Mouse (Mus musculus) embryonic facial prominence, embryonic 12.5 days (tissue): ENCODE data around the gene Ntn4. TPM values are rescaled to one million over a fixed set of nuclear protein-coding genes. Genes with fewer than 3 reads are reported as not detected.

Experiments
- ATAC-seq: fragments of 200-750 bp; cut with Nextera tagmentation; 2 replicates; pipeline ENCODE4 v1.8.0; 2017; ENCODE audit not compliant: insufficient number of reproducible peaks, insufficient read depth, low FRiP score, low TSS enrichment
- H3K27ac ChIP-seq: fragments of 300-500 bp; sonication (generic); 2 replicates; pipeline ENCODE4 v1.5.1; 2016; ENCODE audit warnings: mild to moderate bottlenecking
- H3K27me3 ChIP-seq: fragments of 300-500 bp; sonication (generic); 2 replicates; pipeline ENCODE4 v1.6.1; 2016; ENCODE audit warnings: mild to moderate bottlenecking, moderate library complexity
- H3K36me3 ChIP-seq: fragments of 300-500 bp; sonication (generic); 2 replicates; pipeline ENCODE4 v1.6.1; 2016; ENCODE audit warnings: mild to moderate bottlenecking
- H3K4me1 ChIP-seq: fragments of 300-500 bp; sonication (generic); 2 replicates; pipeline ENCODE4 v1.6.1; 2016
- H3K4me2 ChIP-seq: fragments of 300-500 bp; sonication (generic); replicated peaks from 2 replicates; pipeline ENCODE4 v1.6.1; 2016; ENCODE audit warnings: mild to moderate bottlenecking, moderate library complexity
- H3K4me3 ChIP-seq: fragments of 300-500 bp; sonication (generic); 2 replicates; pipeline ENCODE4 v1.5.1; 2016; ENCODE audit warnings: mild to moderate bottlenecking
- H3K9ac ChIP-seq: fragments of 300-500 bp; sonication (generic); 2 replicates; pipeline ENCODE4 v1.6.1; 2016; ENCODE audit warnings: mild to moderate bottlenecking, moderate library complexity
- H3K9me3 ChIP-seq: fragments of 300-500 bp; sonication (generic); 2 replicates; pipeline ENCODE4 v1.6.1; 2016; ENCODE audit warnings: mild to moderate bottlenecking, moderate library complexity
- WGBS: fragments of 180-500 bp; shearing (Covaris S2); methylation state at CpG from one replicate; pipeline ENCODE4 v1.1.7; 2016; 5-methylcytosine and 5-hydroxymethylcytosine counted together
- polyA plus RNA-seq: library from polyadenylated mRNA; unstranded; fragments of >200 nt; fragmentation: Nextera tagmentation; extraction: Ambion mirVana; gene quantifications from 2 replicates; pipeline ENCODE4 v1.2.1, GENCODE M21; 2016

Ntn4 gene
- polyA plus RNA-seq, 1 experiment from 2014 or later = 1.5 TPM

- no peak overlapping the region for H3K9ac ChIP-seq
- no peaks in the 10 kb centered on the region for H3K36me3 ChIP-seq
- no peak overlapping the region for H3K4me3 ChIP-seq
- H3K27me3 ChIP-seq = no peaks in the 10 kb centered on the region
- no peaks in the 10 kb centered on the region for H3K4me1 ChIP-seq
- no peaks in the 10 kb centered on the region for H3K9me3 ChIP-seq
- no peak for ATAC-seq
- H3K4me2 ChIP-seq = no peak overlapping the region
- 54% methylated on average over 8 of the region's 8 CpGs for WGBS
- no peak overlapping the region for H3K27ac ChIP-seq
Observed at GRCm38 (mm10) chr10:93614850-93615249, 25.6 kb upstream of the Ntn4 start.

GRCm38 (mm10) chr10:93620438-93621179 is 19.9 kb upstream of the Ntn4 start:
- Histone ChIP-seq H3K4me2 (no peak overlapping the region), H3K4me3 (no peak overlapping the region), H3K4me1 (no peaks in the 10 kb centered on the region; the same call in 1 of the 2 replicates), H3K27ac (no peak overlapping the region), H3K36me3 (no peaks in the 10 kb centered on the region), H3K9me3 (no peaks in the 10 kb centered on the region), H3K9ac (no peak overlapping the region), H3K27me3 (no peaks in the 10 kb centered on the region)
- 75% methylated on average over 7 of the region's 7 CpGs for WGBS
- ATAC-seq = no peak

- Histone ChIP-seq H3K36me3 (no peaks in the 10 kb centered on the region), H3K4me1 (no peaks in the 10 kb centered on the region; the same call in 1 of the 2 replicates), H3K9ac (no peak overlapping the region), H3K4me2 (no peak overlapping the region), H3K27me3 (no peaks in the 10 kb centered on the region), H3K27ac (no peak overlapping the region), H3K4me3 (no peak overlapping the region), H3K9me3 (no peaks in the 10 kb centered on the region)
- 54% methylated on average over 9 of the region's 9 CpGs for WGBS
- no peak for ATAC-seq
Observed at GRCm38 (mm10) chr10:93623725-93624124, 16.8 kb upstream of the Ntn4 start.

- Histone ChIP-seq H3K9ac (no peak overlapping the region), H3K27me3 (no peaks in the 10 kb centered on the region), H3K4me3 (no peak overlapping the region), H3K36me3 (no peaks in the 10 kb centered on the region), H3K27ac (no peak overlapping the region), H3K4me2 (no peak overlapping the region), H3K9me3 (no peaks in the 10 kb centered on the region), H3K4me1 (no peaks in the 10 kb centered on the region; the same call in 1 of the 2 replicates)
- WGBS = 74% methylated on average over 10 of the region's 10 CpGs
- ATAC-seq = no peak
Observed at GRCm38 (mm10) chr10:93624151-93624550, 16.3 kb upstream of the Ntn4 start.

- 85% methylated on average over 5 of the region's 5 CpGs for WGBS
Observed at GRCm38 (mm10) chr10:93630310-93630709, 10.2 kb upstream of the Ntn4 start.

GRCm38 (mm10) chr10:93632086-93632485 is 8.4 kb upstream of the Ntn4 start:
- no peaks in the 10 kb centered on the region for H3K4me1 ChIP-seq
- WGBS = 72% methylated on average over 4 of the region's 4 CpGs
- H3K9ac ChIP-seq = no peak overlapping the region
- no peak overlapping the region for H3K27ac ChIP-seq
- ATAC-seq = no peak
- no peaks in the 10 kb centered on the region for H3K9me3 ChIP-seq
- no peaks in the 10 kb centered on the region for H3K27me3 ChIP-seq
- no peak overlapping the region for H3K4me3 ChIP-seq
- H3K4me2 ChIP-seq = no peak overlapping the region
- no peaks in the 10 kb centered on the region for H3K36me3 ChIP-seq

More at GRCm38 (mm10) chr10:93630310-93630709, 10.2 kb upstream of the Ntn4 start:
- Histone ChIP-seq H3K9me3 (no peaks in the 10 kb centered on the region), H3K27me3 (no peaks in the 10 kb centered on the region), H3K4me2 (no peak overlapping the region), H3K4me1 (no peaks in the 10 kb centered on the region), H3K4me3 (no peak overlapping the region), H3K27ac (no peak overlapping the region), H3K36me3 (no peaks in the 10 kb centered on the region), H3K9ac (no peak overlapping the region)
- ATAC-seq = no peak

GRCm38 (mm10) chr10:93633563-93633962 is 6.9 kb upstream of the Ntn4 start:
- no peaks in the 10 kb centered on the region for H3K9me3 ChIP-seq
- H3K4me1 ChIP-seq = no peaks in the 10 kb centered on the region
- H3K27ac ChIP-seq = no peak overlapping the region
- no peak overlapping the region for H3K4me2 ChIP-seq
- H3K9ac ChIP-seq = no peak overlapping the region
- 84% methylated on average over 5 of the region's 5 CpGs for WGBS
- H3K4me3 ChIP-seq = no peak overlapping the region
- ATAC-seq = no peak
- H3K27me3 ChIP-seq = 0 out of 2 replicates have a peak, but pooled peaks cover 7% of the 10 kb centered on the region
- H3K36me3 ChIP-seq = no peaks in the 10 kb centered on the region

GRCm38 (mm10) chr10:93633971-93634370 is 6.5 kb upstream of the Ntn4 start:
- Histone ChIP-seq H3K4me3 (no peak overlapping the region), H3K9me3 (no peaks in the 10 kb centered on the region), H3K36me3 (no peaks in the 10 kb centered on the region), H3K4me2 (no peak overlapping the region), H3K9ac (no peak overlapping the region), H3K27me3 (0 out of 2 replicates have a peak, but pooled peaks cover 8% of the 10 kb centered on the region), H3K4me1 (no peaks in the 10 kb centered on the region), H3K27ac (no peak overlapping the region)
- ATAC-seq = no peak
- WGBS = 94% methylated on average over 2 of the region's 2 CpGs

GRCm38 (mm10) chr10:93635941-93636340 is 4.5 kb upstream of the Ntn4 start:
- no peak overlapping the region for H3K4me3 ChIP-seq
- H3K9me3 ChIP-seq = no peaks in the 10 kb centered on the region
- H3K27me3 ChIP-seq = peaks cover 21% of the 10 kb centered on the region; the same call in 1 of the 2 replicates
- 29% methylated on average over 9 of the region's 9 CpGs for WGBS
- no peak for ATAC-seq
- H3K27ac ChIP-seq = no peak overlapping the region
- H3K9ac ChIP-seq = no peak overlapping the region
- no peaks in the 10 kb centered on the region for H3K36me3 ChIP-seq
- no peak overlapping the region for H3K4me2 ChIP-seq
- H3K4me1 ChIP-seq = 0 out of 2 replicates have a peak, but pooled peaks cover 8% of the 10 kb centered on the region

GRCm38 (mm10) chr10:93640953-93641820 is 706 bp downstream of the Ntn4 start:
- Histone ChIP-seq H3K4me2 (peak overlapping the region; percentile 98), H3K4me1 (peaks cover 16% of the 10 kb centered on the region; the same call in 1 of the 2 replicates), H3K9ac (peak overlapping the region; percentile 68), H3K27ac (no peak overlapping the region), H3K27me3 (peaks cover 34% of the 10 kb centered on the region), H3K4me3 (peak overlapping the region; percentile 73), H3K36me3 (no peaks in the 10 kb centered on the region), H3K9me3 (no peaks in the 10 kb centered on the region)
- WGBS = under 1% methylated on average over 66 of the region's 73 CpGs
- 0 out of 2 replicates have a peak, but pooled peaks have one; percentile 42 for ATAC-seq

- no peak overlapping the region for H3K27ac ChIP-seq
- H3K9me3 ChIP-seq = no peaks in the 10 kb centered on the region
- no peaks in the 10 kb centered on the region for H3K36me3 ChIP-seq
- H3K4me3 ChIP-seq = peak overlapping the region; percentile 73
- WGBS = 7% methylated on average over 26 of the region's 32 CpGs
- peak overlapping the region; percentile 98 for H3K4me2 ChIP-seq
- 0 out of 2 replicates have a peak, but pooled peaks have one; percentile 50 for ATAC-seq
- H3K4me1 ChIP-seq = peaks cover 16% of the 10 kb centered on the region; the same call in 1 of the 2 replicates
- peaks cover 34% of the 10 kb centered on the region for H3K27me3 ChIP-seq
- peak overlapping the region; percentile 68 for H3K9ac ChIP-seq
Observed at GRCm38 (mm10) chr10:93641821-93642746, 1.6 kb downstream of the Ntn4 start.
